Mouse (Mus musculus) G1E-ER4 (cell line): ENCODE measurements around the gene Ssr2. TPM values are rescaled to one million over a fixed set of nuclear protein-coding genes. Genes with fewer than 3 reads are reported as not detected.

ENCODE experiments used
- GATA1 ChIP-seq: IDR thresholded peaks from one replicate; pipeline ENCODE4 v1.8.0; 2012; ENCODE audit warnings: low read length, inconsistent platforms
- polyA plus RNA-seq: library from polyadenylated mRNA; stranded (reverse); fragments of >175 nt; gene quantifications from 2 replicates; pipeline ENCODE4 v1.2.3, GENCODE M21; 2012

The Ssr2 gene
- polyA plus RNA-seq, 1 experiment: 79.2 TPM

DNA sequence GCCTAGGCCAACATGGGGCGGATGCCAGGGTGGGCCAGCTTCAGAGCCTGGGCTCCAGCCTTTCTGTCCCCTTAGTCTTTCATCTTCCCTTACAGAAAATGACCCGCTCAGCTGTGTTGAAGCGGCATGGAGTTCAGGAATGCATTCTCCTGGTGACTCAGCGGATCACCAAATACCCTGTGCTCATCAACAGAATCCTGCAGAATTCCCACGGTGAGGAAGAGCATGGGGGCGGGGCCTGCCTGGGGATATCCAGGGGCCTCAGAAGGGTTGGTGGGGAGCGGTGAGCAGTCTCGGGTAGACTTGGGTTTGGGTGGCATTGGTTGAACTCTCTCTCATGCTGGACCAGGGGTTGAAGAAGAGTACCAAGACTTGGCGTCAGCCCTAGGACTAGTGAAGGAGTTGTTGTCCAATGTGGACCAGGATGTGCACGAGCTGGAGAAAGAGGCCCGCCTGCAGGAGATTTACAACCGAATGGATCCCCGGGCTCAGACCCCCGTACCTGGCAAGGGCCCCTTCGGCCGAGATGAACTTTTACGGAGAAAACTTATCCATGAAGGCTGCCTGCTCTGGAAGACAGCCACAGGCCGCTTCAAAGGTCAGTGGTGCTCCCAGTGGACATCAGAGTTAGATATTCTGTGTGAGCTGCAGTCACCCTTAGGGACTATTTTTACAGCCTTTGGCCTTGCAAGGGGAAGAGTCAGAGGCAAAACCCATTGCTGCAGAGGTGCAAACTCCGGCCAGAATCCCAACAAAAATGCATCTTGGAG is 60.0 kb downstream of the Ssr2 start:
- TF ChIP-seq GATA1: no peak

GRCm38 (mm10) chr3:88636555-88636986 is 60.9 kb downstream of the Ssr2 start:
- TF ChIP-seq GATA1: no peak

DNA sequence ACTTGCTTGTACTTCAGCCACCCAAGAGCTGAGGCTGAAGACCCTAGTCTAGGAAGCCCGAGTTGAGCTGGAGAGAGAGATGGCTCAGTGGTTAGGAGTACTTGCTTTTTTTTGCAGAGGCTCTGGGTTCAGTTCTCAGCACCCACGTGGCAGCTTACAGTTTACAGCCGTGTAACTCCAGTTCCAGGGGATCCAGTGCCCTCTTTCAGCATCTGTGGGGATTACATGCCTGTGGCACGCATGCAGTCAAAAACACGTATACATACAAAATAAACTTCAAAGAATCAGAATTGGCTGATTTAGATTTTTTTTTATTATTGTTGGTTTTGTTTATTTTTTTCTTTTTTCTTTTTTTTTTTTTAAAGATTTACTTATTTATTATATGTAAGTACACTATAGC is 61.5 kb downstream of the Ssr2 start:
- TF ChIP-seq GATA1: no peak

Other genes starting within 250 kb of the Ssr2 start
- 1.2 and 3.4 TPM in 2 replicates for gene Tmem79, start 239.7 kb upstream of the Ssr2 start, polyA plus RNA-seq
- gene Smg5, start 239.6 kb upstream of the Ssr2 start, polyA plus RNA-seq: 48.6 and 63.1 TPM in 2 replicates
- not detected in 2 replicates for gene Paqr6, start 211.3 kb upstream of the Ssr2 start, polyA plus RNA-seq
- gene Bglap3, start 203.1 kb upstream of the Ssr2 start, polyA plus RNA-seq: not detected in 2 replicates
- gene Bglap2, start 197.2 kb upstream of the Ssr2 start, polyA plus RNA-seq: not detected in 2 replicates
- gene Bglap, start 191.4 kb upstream of the Ssr2 start, polyA plus RNA-seq: 0.30 and 0.36 TPM in 2 replicates
- 275 and 327 TPM in 2 replicates for gene Pmf1, start 165.5 kb upstream of the Ssr2 start, polyA plus RNA-seq
- gene Slc25a44, start 150.7 kb upstream of the Ssr2 start, polyA plus RNA-seq: 8.1 and 17.5 TPM in 2 replicates
- 5.2 and 7.4 TPM in 2 replicates for gene Sema4a, start 114.7 kb upstream of the Ssr2 start, polyA plus RNA-seq
- gene Lmna, start 65.9 kb upstream of the Ssr2 start, polyA plus RNA-seq: 352 and 421 TPM in 2 replicates
- gene Mex3a, start 43.5 kb upstream of the Ssr2 start, polyA plus RNA-seq: 9.2 and 9.9 TPM in 2 replicates
- 0.16 and 0.41 TPM in 2 replicates for gene Rab25, start 27.6 kb upstream of the Ssr2 start, polyA plus RNA-seq
- 123 and 166 TPM in 2 replicates for gene Lamtor2, start 22.8 kb upstream of the Ssr2 start, polyA plus RNA-seq
- gene Ubqln4, start 22.1 kb upstream of the Ssr2 start, polyA plus RNA-seq: 94.4 and 111 TPM in 2 replicates
- 188 and 221 TPM in 2 replicates for gene Arhgef2, start 30.1 kb downstream of the Ssr2 start, polyA plus RNA-seq
- gene Rxfp4, start 77.3 kb downstream of the Ssr2 start, polyA plus RNA-seq: not detected in 2 replicates
- 19.0 and 21.7 TPM in 2 replicates for gene Khdc4, start 109.9 kb downstream of the Ssr2 start, polyA plus RNA-seq
- gene Rit1, start 141.0 kb downstream of the Ssr2 start, polyA plus RNA-seq: 15.4 and 30.2 TPM in 2 replicates
- 0.16 and 0.17 TPM in 2 replicates for gene Syt11, start 199.3 kb downstream of the Ssr2 start, polyA plus RNA-seq